Mouse (Mus musculus) heart, postnatal 0 days (tissue): Measurements from ENCODE around the gene Dclk1. TPM values are rescaled to one million over a fixed set of nuclear protein-coding genes. Genes with fewer than 3 reads are reported as not detected.

Experiments
- ATAC-seq: fragments of 200-750 bp; cut with Nextera tagmentation; 2 replicates; pipeline ENCODE4 v1.8.0; 2017; ENCODE audit warnings: low read depth, moderate number of reproducible peaks, moderate library complexity; ENCODE audit not compliant: insufficient read depth
- DNase-seq: peaks from one replicate; pipeline ENCODE4 v3.0.0-alpha.2; 2016; ENCODE audit warnings: low spot score
- H3K27ac ChIP-seq: fragments of 300-500 bp; sonication (generic); 2 replicates; pipeline ENCODE4 v1.5.1; 2014; ENCODE audit warnings: low read depth, mild to moderate bottlenecking
- H3K27me3 ChIP-seq: fragments of 300-500 bp; sonication (generic); 2 replicates; pipeline ENCODE4 v1.6.1; 2014; ENCODE audit warnings: low read length, mixed read lengths; ENCODE audit not compliant: control insufficient read depth, insufficient read depth
- H3K36me3 ChIP-seq: fragments of 300-500 bp; sonication (generic); replicated peaks from 2 replicates; pipeline ENCODE4 v1.6.1; 2014; ENCODE audit warnings: low read length, mixed read lengths; ENCODE audit not compliant: control insufficient read depth, insufficient read depth
- H3K4me1 ChIP-seq: fragments of 300-500 bp; sonication (generic); 2 replicates; pipeline ENCODE4 v1.6.1; 2014; ENCODE audit warnings: antibody characterized with exemption; ENCODE audit not compliant: control insufficient read depth, insufficient read depth
- H3K4me2 ChIP-seq: fragments of 300-500 bp; sonication (generic); 2 replicates; pipeline ENCODE4 v1.6.1; 2014; ENCODE audit warnings: low read depth, mild to moderate bottlenecking, low read length, moderate library complexity
- H3K4me3 ChIP-seq: fragments of 300-500 bp; sonication (generic); 2 replicates; pipeline ENCODE4 v1.5.1; 2014; ENCODE audit warnings: low read depth, low read length
- H3K9ac ChIP-seq: fragments of 300-500 bp; sonication (generic); replicated peaks from 2 replicates; pipeline ENCODE4 v1.6.1; 2014; ENCODE audit warnings: low read depth, low read length, mixed read lengths
- H3K9me3 ChIP-seq: fragments of 300-500 bp; sonication (generic); replicated peaks from 2 replicates; pipeline ENCODE4 v1.6.1; 2016; ENCODE audit warnings: low read length; ENCODE audit not compliant: control insufficient read depth
- CTCF ChIP-seq: IDR thresholded peaks from 2 replicates; pipeline ENCODE4 v1.5.1; 2016; ENCODE audit warnings: antibody characterized with exemption, control low read depth, low read depth
- EP300 ChIP-seq: IDR thresholded peaks from 2 replicates; pipeline ENCODE4 v1.6.1; 2016; ENCODE audit warnings: antibody characterized with exemption, low read depth
- WGBS: fragments of 180-500 bp; shearing (Covaris S2); extraction: QIAGEN DNeasy Blood & Tissue Kit; methylation state at CpG from one replicate; pipeline ENCODE4 v1.1.7; 2014; 5-methylcytosine and 5-hydroxymethylcytosine counted together
- polyA plus RNA-seq: library from polyadenylated mRNA; unstranded; fragments of >200 nt; fragmentation: Nextera tagmentation; extraction: Ambion mirVana; gene quantifications from 2 replicates; pipeline ENCODE4 v1.2.1, GENCODE M21; 2015
- total RNA-seq: library from RNA; depleted of rRNA; stranded (reverse); fragments of >200 nt; gene quantifications from 2 replicates; pipeline ENCODE4 v1.2.3, GENCODE M21; 2014; ENCODE audit warnings: low replicate concordance

Dclk1 gene
- total and polyA plus RNA-seq, 2 experiments from 2014 or later: 4.9 to 18.7 TPM

DNA sequence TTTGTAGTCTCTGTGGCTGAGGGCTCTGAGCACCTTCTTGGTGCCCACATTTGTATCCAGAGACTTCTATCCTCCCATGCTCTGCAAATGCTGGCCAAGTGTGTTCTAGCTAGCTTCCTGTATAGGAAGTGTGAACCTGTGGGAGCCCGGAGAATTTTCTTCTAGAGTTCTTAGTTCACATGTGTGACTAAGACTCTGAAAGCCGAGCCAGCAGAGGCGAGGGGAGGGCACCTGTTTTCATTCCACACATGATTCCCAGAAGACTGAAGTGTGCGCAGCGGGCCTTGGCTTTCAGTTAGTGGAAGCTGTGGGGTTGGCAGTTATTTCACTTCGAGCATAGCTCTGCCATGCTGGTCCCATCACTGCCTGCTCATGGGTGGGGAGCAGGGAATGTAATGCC lies 1.9 kb downstream of the Dclk1 start:
- peaks cover 16% of the 10 kb centered on the region for H3K4me1 ChIP-seq
- no peak overlapping the region for H3K27ac ChIP-seq
- peaks cover 24% of the 10 kb centered on the region for H3K27me3 ChIP-seq
- H3K4me2 ChIP-seq: no peak overlapping the region
- DNase-seq (no peak), ATAC-seq (no peak)
- no peaks in the 10 kb centered on the region for H3K9me3 ChIP-seq
- TF ChIP-seq CTCF: no peak
- TF ChIP-seq EP300: no peak
- H3K36me3 ChIP-seq: no peaks in the 10 kb centered on the region
- H3K9ac ChIP-seq: no peak overlapping the region
- no peak overlapping the region for H3K4me3 ChIP-seq
- 69% methylated on average over 6 of the region's 6 CpGs for WGBS

DNA sequence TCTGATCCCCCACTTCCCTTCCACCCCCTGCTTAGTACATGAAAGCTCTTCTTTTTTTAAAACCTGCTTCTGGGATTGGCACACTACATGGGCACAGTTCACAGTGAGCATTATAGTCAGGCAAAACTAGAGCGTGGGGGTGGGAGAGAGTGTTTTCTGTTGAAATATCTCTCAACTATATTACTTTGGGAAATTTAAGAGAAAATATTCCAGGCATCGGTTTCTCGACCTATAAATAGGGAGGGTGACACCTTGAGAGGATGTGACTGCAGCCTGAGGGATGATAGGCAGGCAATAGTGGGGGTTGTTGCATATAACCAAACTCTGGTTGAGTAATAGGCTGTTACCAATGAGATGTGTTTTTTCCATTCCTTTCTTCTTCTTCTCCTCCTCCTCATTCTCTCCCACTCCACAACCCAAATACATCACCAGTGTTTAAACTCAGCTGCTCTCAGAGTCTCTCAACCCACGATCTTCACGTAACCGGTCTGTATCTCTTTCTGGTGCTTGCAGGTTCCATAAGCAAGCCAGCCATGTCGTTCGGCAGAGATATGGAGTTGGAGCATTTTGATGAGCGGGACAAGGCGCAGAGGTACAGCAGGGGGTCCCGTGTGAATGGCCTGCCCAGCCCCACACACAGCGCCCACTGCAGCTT lies 4.6 kb downstream of the Dclk1 start:
- 81% methylated on average over 12 of the region's 12 CpGs for WGBS
- no peak overlapping the region for H3K4me2 ChIP-seq
- ATAC-seq (no peak), DNase-seq (no peak)
- H3K9me3 ChIP-seq: no peaks in the 10 kb centered on the region
- H3K4me3 ChIP-seq: no peak overlapping the region
- TF ChIP-seq CTCF: no peak
- TF ChIP-seq EP300: no peak
- peaks cover 21% of the 10 kb centered on the region for H3K27me3 ChIP-seq
- no peak overlapping the region for H3K9ac ChIP-seq
- peaks cover 16% of the 10 kb centered on the region for H3K4me1 ChIP-seq
- H3K27ac ChIP-seq: no peak overlapping the region
- H3K36me3 ChIP-seq: no peaks in the 10 kb centered on the region

DNA sequence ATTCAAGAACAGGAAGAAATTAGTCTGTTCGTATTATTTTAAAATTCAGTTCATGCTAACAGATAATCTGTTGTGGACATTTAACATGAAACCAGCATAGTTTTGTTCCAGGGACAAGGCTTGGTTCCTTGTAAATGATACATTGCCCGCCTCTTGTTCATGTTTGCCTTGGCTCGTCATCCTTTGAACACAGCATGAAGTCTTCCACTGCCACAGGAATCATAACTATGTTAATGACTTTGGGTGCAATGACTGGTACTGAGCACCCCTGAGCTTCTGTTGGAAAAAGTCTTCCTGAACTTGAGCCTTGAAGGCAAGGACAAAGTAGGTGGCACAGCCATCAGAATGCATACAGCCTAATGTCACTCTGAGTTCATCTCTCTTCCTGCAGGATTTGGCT lies 5.9 kb downstream of the Dclk1 start:
- WGBS: 73% methylated on average over 3 of the region's 3 CpGs
- Histone ChIP-seq H3K9ac (no peak overlapping the region), H3K27ac (no peak overlapping the region), H3K4me2 (no peak overlapping the region), H3K4me1 (peaks cover 5% of the 10 kb centered on the region), H3K4me3 (no peak overlapping the region), H3K36me3 (no peaks in the 10 kb centered on the region), H3K27me3 (peaks cover 8% of the 10 kb centered on the region), H3K9me3 (no peaks in the 10 kb centered on the region)
- DNase-seq (no peak), ATAC-seq (no peak)
- TF ChIP-seq CTCF (no peak), EP300 (no peak)

DNA sequence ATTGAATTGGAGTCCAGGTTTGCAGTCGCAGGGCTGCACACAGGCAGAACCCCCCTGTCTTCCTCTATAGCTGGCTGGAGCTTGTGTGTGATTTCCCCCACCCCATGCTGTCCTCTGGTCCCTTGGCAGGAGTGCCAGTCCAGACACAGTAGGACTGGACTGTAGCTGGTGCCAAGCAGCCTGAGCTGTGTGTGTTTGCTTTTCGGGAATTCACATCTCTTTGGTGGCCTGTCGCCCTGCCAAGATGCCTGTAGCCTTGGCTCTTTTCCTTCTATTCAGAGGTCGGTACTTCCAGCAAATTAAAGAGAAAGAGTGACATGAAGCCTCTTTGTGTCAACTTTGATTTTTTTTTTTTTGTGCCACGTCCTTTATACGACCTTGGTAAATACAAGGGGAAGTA lies 6.3 kb downstream of the Dclk1 start:
- Histone ChIP-seq H3K27ac (no peak overlapping the region), H3K9ac (no peak overlapping the region), H3K27me3 (peaks cover 4% of the 10 kb centered on the region; the same call in 1 of the 2 replicates), H3K36me3 (no peaks in the 10 kb centered on the region), H3K9me3 (no peaks in the 10 kb centered on the region), H3K4me2 (no peak overlapping the region), H3K4me3 (no peak overlapping the region), H3K4me1 (0 out of 2 replicates have a peak, but pooled peaks cover under 1% of the 10 kb centered on the region)
- no peak for TF ChIP-seq CTCF
- no peak for TF ChIP-seq EP300
- WGBS: 49% methylated on average over 6 of the region's 6 CpGs
- ATAC-seq: no peak
- DNase-seq: no peak

DNA sequence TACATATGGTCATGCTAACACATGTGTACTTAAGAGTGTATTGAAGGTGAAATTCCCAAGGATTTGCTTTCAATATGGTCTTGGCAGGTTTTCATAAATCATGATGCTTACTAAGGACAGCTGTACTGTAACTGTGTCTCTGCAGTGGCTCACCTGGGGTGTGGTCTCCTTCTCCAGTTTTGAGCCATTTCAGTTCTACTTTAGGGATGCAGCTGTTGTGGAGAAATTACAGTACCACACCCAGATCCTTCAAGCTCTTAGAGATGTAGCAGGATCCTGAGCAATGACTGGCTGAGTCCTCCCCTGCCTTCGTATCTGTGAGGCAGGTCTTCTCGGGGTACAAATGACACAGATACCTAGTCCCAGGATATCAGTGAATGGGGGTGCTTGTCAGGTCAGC lies 8.5 kb downstream of the Dclk1 start:
- H3K36me3 ChIP-seq: no peaks in the 10 kb centered on the region
- 77% methylated on average over 2 of the region's 2 CpGs for WGBS

DNA sequence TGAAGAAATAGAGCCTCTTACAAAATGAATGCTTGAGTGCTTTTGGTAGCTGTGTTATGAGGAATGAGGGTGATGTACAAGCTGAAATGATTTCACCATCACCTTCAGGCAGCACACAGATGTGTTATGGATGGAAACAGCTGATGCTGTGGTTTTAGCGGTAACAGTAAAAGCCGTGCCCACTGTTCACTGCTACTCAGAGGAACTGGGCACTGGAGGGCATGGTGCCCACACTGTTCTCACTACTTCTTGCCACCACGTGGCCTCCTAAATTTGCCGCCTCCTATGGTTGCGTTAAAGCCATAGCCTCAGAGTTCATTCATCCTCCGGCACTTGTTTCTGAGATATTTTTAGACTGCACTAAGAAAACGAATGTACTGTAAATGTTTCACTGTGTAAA lies 18.0 kb downstream of the Dclk1 start:
- H3K9ac ChIP-seq: no peak overlapping the region
- TF ChIP-seq CTCF: no peak
- no peak for TF ChIP-seq EP300
- ATAC-seq: no peak

More for the DNA sequence above, 8.5 kb downstream of the Dclk1 start:
- Histone ChIP-seq H3K4me1 (no peaks in the 10 kb centered on the region), H3K9ac (no peak overlapping the region), H3K4me3 (no peak overlapping the region), H3K27me3 (no peaks in the 10 kb centered on the region), H3K27ac (no peak overlapping the region), H3K4me2 (no peak overlapping the region), H3K9me3 (no peaks in the 10 kb centered on the region)
- TF ChIP-seq EP300 (no peak), CTCF (no peak)
- DNase-seq (no peak), ATAC-seq (no peak)

More for the DNA sequence above, 18.0 kb downstream of the Dclk1 start:
- Histone ChIP-seq H3K4me3 (no peak overlapping the region), H3K4me1 (no peaks in the 10 kb centered on the region), H3K27ac (no peak overlapping the region), H3K4me2 (no peak overlapping the region), H3K9me3 (no peaks in the 10 kb centered on the region), H3K27me3 (no peaks in the 10 kb centered on the region), H3K36me3 (no peaks in the 10 kb centered on the region)
- DNase-seq: no peak
- WGBS: 37% methylated on average over 7 of the region's 7 CpGs
